In the genomic region with DNA sequence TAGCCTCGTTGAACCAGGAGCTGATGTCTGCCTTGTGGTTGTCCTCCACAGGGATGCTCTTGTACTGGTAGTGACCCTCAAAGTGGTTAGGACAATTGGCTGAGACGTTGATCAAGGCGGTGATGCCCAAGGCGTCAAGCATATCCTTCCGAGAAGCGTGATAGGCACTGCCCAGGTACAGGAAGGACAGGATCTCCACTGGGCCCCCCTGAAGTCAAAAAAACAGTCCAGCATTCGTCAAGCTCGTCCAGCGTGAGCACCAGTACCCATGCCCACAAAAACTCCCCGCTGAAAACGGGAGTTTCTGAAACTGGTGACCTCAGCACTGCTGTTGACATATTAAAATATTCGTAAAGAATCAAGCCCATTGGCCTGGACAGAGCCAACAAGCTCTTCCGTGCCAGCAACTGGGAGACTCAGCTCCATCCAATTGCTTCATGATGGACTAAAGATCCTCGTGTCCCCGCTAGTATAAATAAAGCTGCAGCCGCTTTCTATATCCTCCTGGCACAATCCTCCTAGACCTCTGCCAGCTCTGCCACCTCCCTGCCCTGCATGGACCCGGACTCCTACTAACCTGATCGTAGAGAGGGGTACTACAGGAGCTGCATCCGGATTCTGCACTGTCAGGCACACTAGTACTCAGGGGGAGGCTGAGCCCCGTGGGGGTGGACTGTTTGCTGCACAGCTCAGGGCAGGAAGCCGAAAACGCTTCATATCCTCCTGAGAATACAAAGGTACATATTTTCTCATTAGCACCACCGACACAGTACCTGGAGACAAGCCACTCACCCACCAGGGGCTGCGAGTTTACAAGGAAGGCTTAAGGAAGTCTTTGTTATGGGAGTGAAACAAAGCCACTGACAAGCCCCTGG, we compare ENCODE assay signal across 8 mouse cellular contexts. TPM values are rescaled to one million over a fixed set of nuclear protein-coding genes. Genes with fewer than 3 reads are reported as not detected.
DNase-seq lines count a peak whose midpoint lies in the region; ATAC-seq and TF ChIP-seq lines count a peak whose summit lies in the region.

No protein-coding gene starts in this region.

- no peak for TF ChIP-seq EP300 in heart, postnatal 0 days (IDR thresholded peaks at IDR 0.05; ENCODE audit: low read depth)

- H3K27me3 ChIP-seq in E14TG2a.4 (ENCODE audit: insufficient read depth, low read length): peaks cover 7% of the 10 kb centered on the region; the same call in 1 of the 2 replicates
- no peaks in the 10 kb centered on the region for H3K27me3 ChIP-seq in heart, postnatal 0 days (ENCODE audit: control insufficient read depth, insufficient read depth, low read length)
- no peaks in the 10 kb centered on the region for H3K27me3 ChIP-seq in small intestine, adult 2 months (ENCODE audit: control insufficient read depth, insufficient read depth, low read length)

- peak overlapping the region; percentile 94 for H3K4me3 ChIP-seq in E14TG2a.4 (replicated peaks; ENCODE audit: low read length)
- peak overlapping the region; percentile 94 for H3K4me3 ChIP-seq in bone marrow, adult 2 months (replicated peaks; ENCODE audit: control insufficient read depth, low read depth, low read length)
- peak overlapping the region; percentile 94 for H3K4me3 ChIP-seq in embryonic fibroblast, embryonic 13.5 days (ENCODE audit: insufficient read depth, low read length)
- H3K4me3 ChIP-seq in heart, postnatal 0 days (ENCODE audit: low read depth, low read length): peak overlapping the region; percentile 76
- H3K4me3 ChIP-seq in small intestine, adult 2 months (ENCODE audit: low read depth, low read length): peak overlapping the region; percentile 80

- peak overlapping the region; percentile 100 for H3K27ac ChIP-seq in bone marrow, adult 2 months (ENCODE audit: control insufficient read depth, insufficient read depth, low read depth, low read length, poor library complexity)
- peak overlapping the region; percentile 84 for H3K27ac ChIP-seq in embryonic fibroblast, embryonic 13.5 days (ENCODE audit: insufficient read depth, low read length)
- peak overlapping the region; percentile 98 for H3K27ac ChIP-seq in heart, postnatal 0 days (ENCODE audit: low read depth)
- H3K27ac ChIP-seq in small intestine, adult 2 months (ENCODE audit: insufficient read depth, low read depth, low read length): peak overlapping the region; percentile 98

- peak overlapping the region; percentile 75 for H3K4me2 ChIP-seq in heart, postnatal 0 days (ENCODE audit: low read depth, low read length)

- H3K9me3 ChIP-seq in E14TG2a.4 (ENCODE audit: low read length): no peaks in the 10 kb centered on the region
- H3K9me3 ChIP-seq in heart, postnatal 0 days (replicated peaks; ENCODE audit: control insufficient read depth, low read length): no peaks in the 10 kb centered on the region

- 18% methylated on average over 24 of the region's 24 CpGs for WGBS in bone marrow, adult 2 months
- 3% methylated on average over 24 of the region's 24 CpGs for WGBS in heart, postnatal 0 days
- 27% methylated on average over 24 of the region's 24 CpGs for WGBS in small intestine, adult 2 months

- TF ChIP-seq POLR2A in bone marrow, adult 2 months (IDR thresholded peaks at IDR 0.05; ENCODE audit: borderline replicate concordance, control insufficient read depth, low read depth, low read length): no peak
- peak; percentile 27; the same call in 1 of the 2 replicates for TF ChIP-seq POLR2A in embryonic fibroblast, embryonic 13.5 days (IDR thresholded peaks at IDR 0.05; ENCODE audit: low read depth, low read length)
- TF ChIP-seq POLR2A in small intestine, adult 2 months (IDR thresholded peaks at IDR 0.05; ENCODE audit: low read depth, low read length): 0 out of 2 replicates have a peak, but pooled peaks have one; percentile 2

- peaks cover 24% of the 10 kb centered on the region for H3K36me3 ChIP-seq in E14TG2a.4 (ENCODE audit: insufficient read depth, low read length)
- H3K36me3 ChIP-seq in heart, postnatal 0 days (replicated peaks; ENCODE audit: control insufficient read depth, insufficient read depth, low read length): peaks cover 17% of the 10 kb centered on the region
- H3K36me3 ChIP-seq in small intestine, adult 2 months (ENCODE audit: control insufficient read depth, insufficient read depth, low read length): peaks cover 13% of the 10 kb centered on the region

- TF ChIP-seq CTCF in E14TG2a.4 (conservative IDR thresholded peaks at IDR 0.05; ENCODE audit: low read length): no peak
- no peak for TF ChIP-seq CTCF in bone marrow, adult 2 months (IDR thresholded peaks at IDR 0.05; ENCODE audit: control insufficient read depth, insufficient read depth, low read length)
- TF ChIP-seq CTCF in embryonic fibroblast, embryonic 13.5 days (IDR thresholded peaks at IDR 0.05; ENCODE audit: borderline replicate concordance, insufficient read depth, low read length): no peak
- TF ChIP-seq CTCF in heart, postnatal 0 days (IDR thresholded peaks at IDR 0.05; ENCODE audit: low read depth): no peak
- no peak for TF ChIP-seq CTCF in small intestine, adult 2 months (IDR thresholded peaks at IDR 0.05; ENCODE audit: extremely low read depth, insufficient read length, insufficient replicate concordance, low read depth, low read length)

- peak; percentile 77 for DNase-seq in heart, postnatal 0 days (ENCODE audit: low spot score)
- DNase-seq in kidney, postnatal 4 days: peak; percentile 46 to 69
- peak; percentile 72 for DNase-seq in lung, postnatal 25 days (ENCODE audit: low spot score)
- DNase-seq in layer of hippocampus, adult 11-12 months (ENCODE audit: low spot score): no peak

- H3K4me1 ChIP-seq in E14TG2a.4 (replicated peaks; ENCODE audit: low read depth, low read length): peaks cover 83% of the 10 kb centered on the region
- H3K4me1 ChIP-seq in bone marrow, adult 2 months (ENCODE audit: control insufficient read depth, insufficient read depth, low read length): peaks cover 10% of the 10 kb centered on the region
- peaks cover 21% of the 10 kb centered on the region for H3K4me1 ChIP-seq in embryonic fibroblast, embryonic 13.5 days (ENCODE audit: control insufficient read depth, insufficient read depth, low read length)
- peaks cover 43% of the 10 kb centered on the region for H3K4me1 ChIP-seq in heart, postnatal 0 days (ENCODE audit: control insufficient read depth, insufficient read depth)
- peaks cover 9% of the 10 kb centered on the region; the same call in 1 of the 2 replicates for H3K4me1 ChIP-seq in small intestine, adult 2 months (ENCODE audit: control insufficient read depth, insufficient read depth, insufficient read length, low read length)

- ATAC-seq in heart, postnatal 0 days (ENCODE audit: insufficient read depth, low read depth): no peak

- peak overlapping the region; percentile 88 for H3K9ac ChIP-seq in heart, postnatal 0 days (replicated peaks; ENCODE audit: low read depth, low read length)

RNA-seq across cellular contexts. Expression of a gene that starts 54.1 kb away (rescaled TPM):
- polyA plus RNA-seq in bone marrow, adult 2 months (2011; ENCODE audit: insufficient read depth, insufficient read length, low replicate concordance, missing spikeins): 9.8 and 23.4 TPM in 2 replicates
- 376 and 420 TPM in 2 replicates for polyA plus RNA-seq in embryonic fibroblast, embryonic 13.5 days (2011; ENCODE audit: insufficient read length, low read depth, missing spikeins)
- total RNA-seq in heart, postnatal 0 days (2014; rRNA removed; ENCODE audit: low replicate concordance): 148 and 152 TPM in 2 replicates
- 50.8 and 53.3 TPM in 2 replicates for polyA plus RNA-seq in heart, postnatal 0 days (2015; fragmentation: Nextera tagmentation; extraction: Ambion mirVana)
- polyA plus RNA-seq in small intestine, adult 2 months (2012; rRNA removed): 64.7 and 68.6 TPM in 2 replicates

RNA-seq across cellular contexts. Expression of a gene that starts 54.7 kb away (rescaled TPM):
- polyA plus RNA-seq in bone marrow, adult 2 months (2011; ENCODE audit: insufficient read depth, insufficient read length, low replicate concordance, missing spikeins): 26.8 and 37.7 TPM in 2 replicates
- polyA plus RNA-seq in embryonic fibroblast, embryonic 13.5 days (2011; ENCODE audit: insufficient read length, low read depth, missing spikeins): 36.3 and 60.1 TPM in 2 replicates
- 105 and 114 TPM in 2 replicates for total RNA-seq in heart, postnatal 0 days (2014; rRNA removed; ENCODE audit: low replicate concordance)
- 23.1 and 24.0 TPM in 2 replicates for polyA plus RNA-seq in heart, postnatal 0 days (2015; fragmentation: Nextera tagmentation; extraction: Ambion mirVana)
- polyA plus RNA-seq in small intestine, adult 2 months (2012; rRNA removed): 28.1 and 33.5 TPM in 2 replicates
